Mouse (Mus musculus) midbrain, embryonic 16.5 days (tissue): Measurements from ENCODE around the gene Cxcr3. TPM values are rescaled to one million over a fixed set of nuclear protein-coding genes. Genes with fewer than 3 reads are reported as not detected.

ENCODE experiments used
- ATAC-seq: fragments of 200-750 bp; cut with Nextera tagmentation; 2 replicates; pipeline ENCODE4 v1.8.0; 2017; ENCODE audit warnings: moderate TSS enrichment
- H3K27ac ChIP-seq: fragments of 300-500 bp; sonication (generic); 2 replicates; pipeline ENCODE4 v1.5.1; 2014; ENCODE audit warnings: mild to moderate bottlenecking, low read length, mixed read lengths
- H3K27me3 ChIP-seq: fragments of 300-500 bp; sonication (generic); 2 replicates; pipeline ENCODE4 v1.6.1; 2014; ENCODE audit warnings: low read depth, low read length, mixed read lengths; ENCODE audit not compliant: control insufficient read depth, insufficient read depth
- H3K36me3 ChIP-seq: fragments of 300-500 bp; sonication (generic); 2 replicates; pipeline ENCODE4 v1.6.1; 2014; ENCODE audit warnings: mild to moderate bottlenecking, low read length, moderate library complexity, mixed read lengths; ENCODE audit not compliant: control insufficient read depth, insufficient read depth
- H3K4me1 ChIP-seq: fragments of 300-500 bp; sonication (generic); 2 replicates; pipeline ENCODE4 v1.6.1; 2014; ENCODE audit warnings: mild to moderate bottlenecking, low read length, mixed read lengths; ENCODE audit not compliant: control insufficient read depth, insufficient read depth
- H3K4me2 ChIP-seq: fragments of 300-500 bp; sonication (generic); 2 replicates; pipeline ENCODE4 v1.6.1; 2014; ENCODE audit warnings: mild to moderate bottlenecking, low read length, mixed read lengths
- H3K4me3 ChIP-seq: fragments of 300-500 bp; sonication (generic); 2 replicates; pipeline ENCODE4 v1.5.1; 2014; ENCODE audit warnings: low read depth, mild to moderate bottlenecking, low read length, moderate library complexity, mixed read lengths
- H3K9ac ChIP-seq: fragments of 300-500 bp; sonication (generic); 2 replicates; pipeline ENCODE4 v1.6.1; 2014; ENCODE audit warnings: low read depth, low read length, mixed read lengths
- H3K9me3 ChIP-seq: fragments of 300-500 bp; sonication (generic); replicated peaks from 2 replicates; pipeline ENCODE4 v1.6.1; 2014; ENCODE audit warnings: mild to moderate bottlenecking, low read length, mixed read lengths; ENCODE audit not compliant: control insufficient read depth, poor library complexity, severe bottlenecking
- WGBS: fragments of 180-500 bp; shearing (Covaris S2); extraction: QIAGEN DNeasy Blood & Tissue Kit; methylation state at CpG from one replicate; pipeline ENCODE4 v1.1.7; 2014; 5-methylcytosine and 5-hydroxymethylcytosine counted together
- polyA plus RNA-seq: library from polyadenylated mRNA; unstranded; fragments of >200 nt; fragmentation: Nextera tagmentation; extraction: Ambion mirVana; gene quantifications from 2 replicates; pipeline ENCODE4 v1.2.1, GENCODE M21; 2015

The Cxcr3 gene
- polyA plus RNA-seq, 1 experiment from 2014 or later: 0.14 TPM

DNA sequence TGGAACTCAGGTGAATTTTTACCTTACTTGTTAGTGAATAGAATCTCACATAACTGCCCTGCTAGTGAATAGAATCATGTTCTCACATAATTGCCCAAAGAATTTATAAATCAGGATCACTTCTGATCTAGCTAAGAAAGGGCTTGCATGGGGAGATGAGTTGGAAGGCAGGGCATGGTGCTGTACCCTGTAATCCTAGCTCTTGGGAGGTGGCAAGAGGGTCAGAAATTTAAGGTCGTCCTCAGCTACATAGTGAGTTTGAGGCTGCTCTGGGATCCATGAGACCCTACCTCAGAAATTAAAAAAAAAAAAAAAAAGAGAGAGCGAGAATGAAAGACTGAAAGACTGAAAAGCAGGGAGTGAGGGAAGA lies 7.0 kb upstream of the Cxcr3 start:
- H3K9me3 ChIP-seq: no peaks in the 10 kb centered on the region
- ATAC-seq: peak; percentile 59
- no peak overlapping the region for H3K4me3 ChIP-seq
- no peak overlapping the region for H3K9ac ChIP-seq
- no peaks in the 10 kb centered on the region for H3K36me3 ChIP-seq
- peaks cover 7% of the 10 kb centered on the region; the same call in 1 of the 2 replicates for H3K27me3 ChIP-seq
- peak overlapping the region; percentile 82 for H3K27ac ChIP-seq
- peaks cover 4% of the 10 kb centered on the region; the same call in 1 of the 2 replicates for H3K4me1 ChIP-seq
- 51% methylated on average over 2 of the region's 2 CpGs for WGBS
- H3K4me2 ChIP-seq: no peak overlapping the region

DNA sequence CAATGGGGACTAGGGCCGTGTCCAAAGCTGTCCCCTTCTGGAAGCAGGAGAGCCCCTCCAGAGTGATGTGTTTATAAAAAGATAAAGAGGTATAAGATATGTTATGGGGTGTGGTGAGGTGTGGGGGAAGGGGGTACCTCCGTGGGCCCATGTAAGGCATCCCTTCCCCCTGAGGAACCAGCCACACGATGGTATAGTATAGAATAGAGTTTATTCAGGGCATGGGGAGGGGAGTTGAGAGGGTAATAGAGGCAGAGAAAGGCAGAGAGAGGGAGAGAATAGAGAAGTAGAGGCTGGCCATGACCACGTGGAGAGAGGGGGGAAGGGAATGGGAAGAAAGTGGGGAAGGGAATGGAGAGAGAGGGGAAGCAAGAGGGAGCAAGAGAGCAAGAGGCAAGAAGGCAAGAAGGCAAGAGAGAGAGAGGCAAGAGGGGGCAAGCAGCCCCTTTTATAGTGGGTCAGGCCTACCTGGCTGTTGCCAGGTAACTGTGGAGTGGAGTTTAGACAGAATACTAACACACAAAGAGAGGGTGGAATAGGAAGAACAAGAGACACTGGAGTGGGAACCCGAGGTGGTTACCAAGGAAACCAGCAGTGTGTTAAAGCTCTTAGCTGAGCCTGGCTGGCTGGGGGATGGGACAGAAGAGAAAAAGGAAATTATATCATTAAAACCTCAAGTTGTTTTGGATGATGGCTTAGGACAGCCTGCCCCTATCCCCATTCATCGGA lies 6.4 kb upstream of the Cxcr3 start:
- no peak overlapping the region for H3K4me2 ChIP-seq
- peak; percentile 97 for ATAC-seq
- no peaks in the 10 kb centered on the region for H3K36me3 ChIP-seq
- H3K4me3 ChIP-seq: no peak overlapping the region
- peaks cover 4% of the 10 kb centered on the region; the same call in 1 of the 2 replicates for H3K4me1 ChIP-seq
- 31% methylated on average over 6 of the region's 6 CpGs for WGBS
- H3K9me3 ChIP-seq: no peaks in the 10 kb centered on the region
- H3K9ac ChIP-seq: no peak overlapping the region
- H3K27ac ChIP-seq: peak overlapping the region; percentile 82
- H3K27me3 ChIP-seq: peaks cover 7% of the 10 kb centered on the region; the same call in 1 of the 2 replicates

GRCm38 (mm10) chrX:101737201-101737600 lies 3.1 kb upstream of the Cxcr3 start:
- H3K36me3 ChIP-seq: no peaks in the 10 kb centered on the region
- ATAC-seq: no peak
- H3K27me3 ChIP-seq: peaks cover 6% of the 10 kb centered on the region
- no peak overlapping the region for H3K4me3 ChIP-seq
- H3K27ac ChIP-seq: no peak overlapping the region
- H3K9ac ChIP-seq: no peak overlapping the region
- no peak overlapping the region for H3K4me2 ChIP-seq
- no peaks in the 10 kb centered on the region for H3K9me3 ChIP-seq
- peaks cover 4% of the 10 kb centered on the region; the same call in 1 of the 2 replicates for H3K4me1 ChIP-seq

DNA sequence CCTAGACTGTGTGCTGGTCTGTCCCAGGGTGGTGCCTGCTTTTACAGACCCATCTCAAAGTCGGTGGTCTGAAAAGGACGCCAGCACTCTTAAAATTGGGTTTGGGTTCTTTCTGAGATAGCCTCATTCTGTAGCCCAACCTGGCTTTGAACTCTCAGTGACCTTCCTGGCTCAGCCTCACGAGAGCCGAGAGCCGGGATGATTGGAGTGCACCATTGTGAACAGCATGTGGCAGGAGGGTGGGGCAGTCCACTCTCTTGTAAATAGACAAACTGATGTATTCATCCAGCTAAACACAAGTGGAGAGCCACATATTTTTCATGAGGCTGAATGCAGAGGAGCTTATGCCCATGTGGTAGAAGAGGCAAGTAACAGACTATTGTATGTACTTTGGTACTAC lies 912 bp upstream of the Cxcr3 start:
- Histone ChIP-seq H3K36me3 (no peaks in the 10 kb centered on the region), H3K4me2 (no peak overlapping the region), H3K4me3 (no peak overlapping the region), H3K27ac (no peak overlapping the region), H3K9me3 (no peaks in the 10 kb centered on the region), H3K9ac (no peak overlapping the region), H3K4me1 (peaks cover 1% of the 10 kb centered on the region; the same call in 1 of the 2 replicates), H3K27me3 (peaks cover 6% of the 10 kb centered on the region)
- no peak for ATAC-seq
- 63% methylated on average over 5 of the region's 5 CpGs for WGBS

DNA sequence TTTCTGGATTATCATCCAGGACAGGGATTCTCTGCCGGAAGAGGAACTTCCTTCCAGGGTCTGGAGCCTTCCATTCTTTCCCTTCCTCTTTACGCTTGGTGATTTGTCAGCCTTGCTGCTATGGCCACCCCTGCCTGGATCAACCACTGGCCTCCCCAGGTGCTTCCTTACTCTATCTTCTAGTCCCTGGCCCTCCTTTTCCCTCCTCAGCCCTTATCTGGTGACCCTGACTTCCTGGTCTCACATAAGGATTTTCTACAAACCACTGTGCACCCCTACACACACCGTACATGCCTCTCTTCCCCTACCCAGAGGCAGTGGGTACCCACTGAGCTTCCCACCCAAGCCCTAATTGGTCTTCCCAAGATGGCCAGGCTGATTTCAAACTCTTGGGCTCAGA lies 781 bp downstream of the Cxcr3 start:
- H3K4me2 ChIP-seq: no peak overlapping the region
- H3K4me1 ChIP-seq: no peaks in the 10 kb centered on the region
- no peak overlapping the region for H3K27ac ChIP-seq
- no peak for ATAC-seq
- no peak overlapping the region for H3K9ac ChIP-seq
- H3K9me3 ChIP-seq: no peaks in the 10 kb centered on the region
- no peak overlapping the region for H3K4me3 ChIP-seq
- WGBS: 94% methylated on average over 3 of the region's 3 CpGs
- H3K36me3 ChIP-seq: no peaks in the 10 kb centered on the region
- H3K27me3 ChIP-seq: peaks cover 6% of the 10 kb centered on the region

DNA sequence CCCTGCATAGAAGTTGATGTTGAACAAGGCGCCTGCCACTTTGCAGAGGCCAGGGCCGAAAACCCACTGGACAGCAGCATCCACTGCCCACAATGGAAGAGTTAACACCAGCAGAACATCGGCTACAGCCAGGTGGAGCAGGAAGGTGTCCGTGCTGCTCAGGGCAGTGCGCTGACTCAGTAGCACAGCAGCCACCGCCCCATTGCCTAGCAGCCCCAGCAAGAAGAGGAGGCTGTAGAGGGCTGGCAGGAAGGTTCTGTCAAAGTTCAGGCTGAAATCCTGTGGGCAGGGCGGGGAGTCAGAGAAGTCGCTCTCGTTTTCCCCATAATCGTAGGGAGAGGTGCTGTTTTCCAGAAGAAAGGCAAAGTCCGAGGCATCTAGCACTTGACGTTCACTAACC lies 1.4 kb downstream of the Cxcr3 start:
- 76% methylated on average over 12 of the region's 12 CpGs for WGBS
- peaks cover 6% of the 10 kb centered on the region for H3K27me3 ChIP-seq

DNA sequence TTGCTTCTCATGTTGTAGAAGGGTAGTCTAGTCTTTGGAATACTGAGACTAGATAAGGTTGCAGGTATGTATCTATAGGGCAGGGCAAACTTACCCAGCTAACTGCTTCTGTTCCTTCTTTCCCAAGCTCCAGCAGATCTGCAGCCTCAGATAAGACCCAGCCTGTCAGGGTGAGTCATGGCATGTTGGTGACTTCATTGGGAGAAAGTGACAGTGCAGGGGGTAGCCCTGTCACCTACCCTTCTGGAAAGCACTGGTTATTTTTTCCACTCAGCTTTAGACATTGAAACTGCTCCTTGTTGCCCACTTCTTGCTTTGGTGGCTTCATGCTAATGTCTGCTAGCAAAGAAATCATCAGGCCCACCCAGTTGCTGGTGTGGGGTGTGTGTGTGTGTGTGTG lies 4.1 kb downstream of the Cxcr3 start:
- H3K27me3 ChIP-seq: peaks cover 3% of the 10 kb centered on the region; the same call in 1 of the 2 replicates
- no peaks in the 10 kb centered on the region for H3K9me3 ChIP-seq
- H3K9ac ChIP-seq: no peak overlapping the region
- H3K4me1 ChIP-seq: no peaks in the 10 kb centered on the region
- no peak for ATAC-seq
- H3K36me3 ChIP-seq: no peaks in the 10 kb centered on the region
- H3K4me2 ChIP-seq: no peak overlapping the region
- H3K4me3 ChIP-seq: no peak overlapping the region
- no peak overlapping the region for H3K27ac ChIP-seq

More for the DNA sequence above, 1.4 kb downstream of the Cxcr3 start:
- no peak overlapping the region for H3K4me2 ChIP-seq
- ATAC-seq: no peak
- H3K9ac ChIP-seq: no peak overlapping the region
- H3K9me3 ChIP-seq: no peaks in the 10 kb centered on the region
- no peak overlapping the region for H3K27ac ChIP-seq
- H3K4me1 ChIP-seq: no peaks in the 10 kb centered on the region
- H3K36me3 ChIP-seq: no peaks in the 10 kb centered on the region
- no peak overlapping the region for H3K4me3 ChIP-seq

GRCm38 (mm10) chrX:101720401-101720800 lies 13.7 kb downstream of the Cxcr3 start:
- Histone ChIP-seq H3K9me3 (no peaks in the 10 kb centered on the region), H3K4me2 (no peak overlapping the region), H3K4me1 (no peaks in the 10 kb centered on the region), H3K9ac (no peak overlapping the region), H3K27ac (no peak overlapping the region), H3K36me3 (no peaks in the 10 kb centered on the region), H3K27me3 (no peaks in the 10 kb centered on the region; the same call in 1 of the 2 replicates), H3K4me3 (no peak overlapping the region)
- WGBS: 69% methylated on average over 1 of the region's 1 CpGs
- no peak for ATAC-seq

- H3K9ac ChIP-seq: no peak overlapping the region
- 84% methylated on average over 7 of the region's 7 CpGs for WGBS
- no peaks in the 10 kb centered on the region for H3K36me3 ChIP-seq
- no peak overlapping the region for H3K4me2 ChIP-seq
- no peaks in the 10 kb centered on the region for H3K27me3 ChIP-seq
- H3K9me3 ChIP-seq: no peaks in the 10 kb centered on the region
- H3K27ac ChIP-seq: no peak overlapping the region
- H3K4me1 ChIP-seq: no peaks in the 10 kb centered on the region
- H3K4me3 ChIP-seq: no peak overlapping the region
- no peak for ATAC-seq
These were observed 29.0 kb downstream of the Cxcr3 start for GRCm38 (mm10) chrX:101705111-101705510.
